Mouse (Mus musculus) left cerebral cortex, adult 18-20 months (tissue): ENCODE measurements around the gene Tnfrsf13b. TPM values are rescaled to one million over a fixed set of nuclear protein-coding genes. Genes with fewer than 3 reads are reported as not detected.
A peak's percentile ranks its signal among the peaks of the same experiment; 100 is the strongest.
"Not testable (repeated sequence)": the region's sequence is repeated elsewhere in the genome, so short reads cannot be mapped to it uniquely, and the experiment has no call there.

Experiments used
- DNase-seq, 2 experiments: peaks; one replicate each; pipeline ENCODE4 v3.0.0; 2021 to 2022; ENCODE audit warnings: low spot score in 2 of 2, mixed read lengths in 1 of 2
- total RNA-seq, 2 experiments: library from RNA; stranded (reverse); gene quantifications; 2 replicates each; pipeline ENCODE4 v1.2.3; 2021

The Tnfrsf13b gene
- total RNA-seq, 2 experiments from 2014 or later = 0.52 to 1.00 TPM

GRCm38 (mm10) chr11:61164881-61165280, 38.3 kb downstream of the Tnfrsf13b start:
- DNase-seq = no peak

- DNase-seq = peak in 1 of 2 experiments; percentile 33
Measured at GRCm38 (mm10) chr11:61170184-61170583, 43.6 kb downstream of the Tnfrsf13b start.

GRCm38 (mm10) chr11:61173477-61173876, 46.9 kb downstream of the Tnfrsf13b start:
- DNase-seq = not testable (repeated sequence)

GRCm38 (mm10) chr11:61174291-61174820, 47.8 kb downstream of the Tnfrsf13b start:
- peak; percentile 27 to 42 for DNase-seq

GRCm38 (mm10) chr11:61174821-61175658, 48.5 kb downstream of the Tnfrsf13b start, which contains the start of gene Usp22:
Gene Usp22, minus strand, starts transcription at chr11:61175055.
- DNase-seq = peak; percentile 99

- DNase-seq = no peak
Measured at GRCm38 (mm10) chr11:61175778-61176177, 49.2 kb downstream of the Tnfrsf13b start.

- no peak for DNase-seq
Measured at GRCm38 (mm10) chr11:61176321-61176720, 49.8 kb downstream of the Tnfrsf13b start.

GRCm38 (mm10) chr11:61180361-61180760, 53.8 kb downstream of the Tnfrsf13b start:
- no peak for DNase-seq

GRCm38 (mm10) chr11:61181624-61182023, 55.1 kb downstream of the Tnfrsf13b start:
- DNase-seq = no peak

- DNase-seq = no peak
Measured at GRCm38 (mm10) chr11:61183820-61184219, 57.3 kb downstream of the Tnfrsf13b start.

GRCm38 (mm10) chr11:61190776-61191175, 64.2 kb downstream of the Tnfrsf13b start:
- DNase-seq = no peak

- not testable (repeated sequence) for DNase-seq
Measured at GRCm38 (mm10) chr11:61192123-61192522, 65.6 kb downstream of the Tnfrsf13b start.

- DNase-seq = no peak
Measured at GRCm38 (mm10) chr11:61192779-61193178, 66.2 kb downstream of the Tnfrsf13b start.

- DNase-seq = peak; percentile 83 to 92
Measured at GRCm38 (mm10) chr11:61193392-61193791, 66.8 kb downstream of the Tnfrsf13b start.

- no peak for DNase-seq
Measured at GRCm38 (mm10) chr11:61196616-61197353, 70.2 kb downstream of the Tnfrsf13b start.

- no peak for DNase-seq
Measured at GRCm38 (mm10) chr11:61197935-61198334, 71.4 kb downstream of the Tnfrsf13b start.

Other genes starting within 250 kb of the Tnfrsf13b start
- gene Tmem11, start 247.5 kb upstream of the Tnfrsf13b start, total RNA-seq = 10 to 100 TPM; 28.1 to 29.7 TPM
- gene Natd1, start 212.0 kb upstream of the Tnfrsf13b start, total RNA-seq = 10 to 100 TPM; 11.4 to 12.3 TPM
- gene Map2k3, start 194.7 kb upstream of the Tnfrsf13b start, total RNA-seq = 10 to 100 TPM; 20.5 to 21.4 TPM
- 10 to 100 TPM; 18.9 to 19.0 TPM for gene Kcnj12, start 104.2 kb upstream of the Tnfrsf13b start, total RNA-seq
- 100 to 1,000 TPM; 195 to 215 TPM for gene Usp22, start 48.3 kb downstream of the Tnfrsf13b start, total RNA-seq
- gene Aldh3a1, start 80.8 kb downstream of the Tnfrsf13b start, total RNA-seq = 1 to 10 TPM; 2.9 to 3.2 TPM
- gene Aldh3a2, start 140.7 kb downstream of the Tnfrsf13b start, total RNA-seq = 10 to 100 TPM; 50.8 to 54.9 TPM
- gene Slc47a2, start 216.1 kb downstream of the Tnfrsf13b start, total RNA-seq = under 1 TPM; 0.14 to 0.59 TPM